Mouse (Mus musculus): ENCODE data around the gene Galnt18.
A peak's percentile ranks its signal among the peaks of the same experiment; 100 is the strongest.

The Galnt18 gene

DNA sequence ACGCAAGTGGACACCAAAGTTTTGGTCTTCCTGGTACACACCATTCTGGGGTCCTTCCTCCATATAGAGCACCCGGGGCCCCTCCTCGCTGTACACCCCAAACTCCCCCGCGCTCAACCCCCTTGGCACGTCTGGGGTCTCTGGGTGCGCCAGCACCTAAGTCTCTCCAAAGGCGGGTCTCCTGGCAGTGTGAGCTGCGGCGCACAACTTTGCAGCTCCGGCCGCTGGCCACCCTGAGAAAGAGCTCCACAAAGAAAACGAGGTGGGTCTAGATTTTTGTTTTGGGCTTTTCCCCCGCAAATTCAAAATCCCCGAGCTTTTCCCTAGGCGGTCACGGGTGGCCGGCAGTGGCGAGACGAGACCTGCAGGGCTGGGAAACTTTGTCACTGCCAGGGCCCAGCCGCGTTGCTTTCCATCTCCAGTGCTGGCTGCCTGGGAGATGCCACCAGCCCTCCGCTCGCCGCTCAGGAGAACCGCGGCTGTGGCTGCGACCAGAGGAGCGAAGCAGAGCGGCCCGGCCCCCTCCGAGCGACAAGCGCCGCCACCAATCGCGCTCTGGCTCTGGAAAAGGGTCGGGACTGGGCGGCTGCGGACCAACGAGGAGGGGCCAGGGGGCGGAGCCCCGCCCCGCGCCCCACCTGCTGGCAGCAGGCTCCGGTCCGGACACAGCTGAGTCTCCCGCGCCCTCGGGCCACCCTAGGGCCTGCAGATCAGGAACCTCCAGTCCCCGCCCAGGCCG, at the start of gene Galnt18:
Galnt18 (minus strand) TSS at position 474 of the 739 bp plus-strand sequence.
- peak; percentile 58 for DNase-seq (ENCODE audit: low spot score)

- no peak for DNase-seq (ENCODE audit: low spot score)
Measured at GRCm38 (mm10) chr7:111827337-111827736, 47.6 kb upstream of the Galnt18 start.

DNA sequence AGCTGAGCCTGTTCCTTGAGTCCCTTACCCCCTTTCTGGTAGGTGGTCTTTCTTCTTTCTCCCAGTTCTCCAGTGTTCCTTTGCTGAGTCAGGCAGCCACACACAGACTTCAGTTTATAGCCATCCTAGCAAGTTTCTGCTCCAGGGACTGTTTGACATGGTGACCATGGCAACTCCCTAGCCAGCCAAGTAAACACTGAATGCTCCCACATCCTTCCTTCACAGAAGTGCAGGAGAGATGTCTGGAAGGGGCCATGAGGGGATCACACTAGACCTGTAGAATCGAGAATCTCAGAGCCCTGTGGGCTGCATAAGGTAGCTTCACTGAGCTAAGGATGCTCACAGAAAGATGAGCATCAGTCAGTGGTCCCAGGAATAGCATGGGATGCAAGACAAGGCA, 33.3 kb upstream of the Galnt18 start:
- no peak for DNase-seq (ENCODE audit: low spot score)

DNA sequence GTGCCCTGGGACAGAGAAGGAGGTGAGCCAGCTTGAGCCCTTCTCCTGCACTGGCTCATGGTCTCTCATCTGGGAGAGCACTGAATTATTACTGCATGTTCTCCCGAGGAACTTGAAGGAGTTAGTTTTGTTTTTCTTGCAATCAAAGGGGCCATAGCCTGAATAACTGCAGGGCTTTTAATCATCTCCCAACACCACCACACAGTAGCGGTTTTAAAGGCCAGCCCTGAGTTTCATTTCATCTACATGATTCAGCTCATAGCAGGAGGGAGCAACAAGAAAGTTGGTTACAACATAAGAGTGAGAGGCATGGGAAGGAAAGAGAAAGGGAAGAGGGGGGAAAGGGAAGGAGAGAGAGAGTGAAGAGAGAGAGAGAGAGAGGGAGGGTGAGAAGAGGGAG, 31.3 kb upstream of the Galnt18 start:
- DNase-seq (ENCODE audit: low spot score): no peak

DNA sequence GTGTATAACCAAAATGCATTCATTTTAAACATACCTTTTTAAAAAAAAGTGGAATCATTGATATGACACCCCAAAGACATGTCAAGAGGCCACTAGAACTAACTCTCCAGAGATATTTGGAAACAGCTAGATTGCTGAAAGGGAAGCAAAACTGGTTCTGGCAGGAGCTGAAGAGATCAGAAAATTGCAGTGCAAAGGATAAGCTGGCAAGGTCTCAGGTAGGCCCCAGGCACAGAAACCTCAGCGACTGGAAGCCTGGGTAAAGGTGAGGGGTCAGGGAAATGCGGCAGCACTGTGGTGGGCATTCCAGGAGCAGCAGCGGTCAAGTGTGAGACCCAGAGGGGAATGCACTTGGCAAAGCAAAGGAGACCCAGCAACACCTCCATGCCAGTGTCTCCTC, 30.0 kb upstream of the Galnt18 start:
- DNase-seq (ENCODE audit: low spot score): no peak

- DNase-seq (ENCODE audit: low spot score): no peak
Measured at GRCm38 (mm10) chr7:111806083-111806482, 26.3 kb upstream of the Galnt18 start.

DNA sequence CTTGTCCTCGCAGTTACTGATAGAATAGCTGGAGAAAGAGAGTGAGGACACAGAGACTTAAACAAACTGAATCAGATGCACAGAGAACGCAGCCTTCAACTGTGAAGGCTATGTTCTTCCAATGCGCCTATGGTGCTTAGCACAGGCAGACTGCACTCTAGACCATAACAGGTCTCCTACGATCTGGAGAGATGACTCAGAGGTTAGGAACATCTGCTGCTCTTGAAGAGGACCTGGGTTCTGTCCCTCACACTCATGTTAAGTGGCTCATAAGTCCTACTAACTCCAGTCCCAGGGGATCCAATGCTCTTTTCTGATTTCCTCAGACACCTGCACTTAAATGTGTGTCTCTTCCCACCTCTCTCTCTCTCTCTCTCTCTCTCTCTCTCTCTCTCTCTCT, 24.9 kb upstream of the Galnt18 start:
- DNase-seq (ENCODE audit: low spot score): no peak

GRCm38 (mm10) chr7:111800785-111801184, 21.0 kb upstream of the Galnt18 start:
- no peak for DNase-seq (ENCODE audit: low spot score)

DNA sequence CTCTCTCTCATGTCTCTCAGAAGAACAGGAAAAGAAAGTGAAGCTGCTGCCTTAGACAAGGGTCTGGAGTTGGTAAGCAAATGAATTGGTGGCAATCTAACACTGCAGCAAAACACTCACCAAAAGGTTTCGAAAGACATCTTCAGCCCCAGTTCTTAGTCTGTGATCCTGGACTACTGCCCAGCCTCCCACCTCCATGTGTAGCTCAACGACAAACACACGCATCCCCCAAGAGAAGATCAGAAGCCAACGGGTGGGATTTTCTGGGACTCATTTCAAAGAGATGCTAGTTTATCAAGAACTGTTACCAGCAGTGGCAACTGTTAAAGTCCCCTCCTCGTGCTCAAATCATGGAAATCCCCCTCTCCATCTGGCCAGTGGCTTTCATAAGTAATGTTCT, 20.3 kb upstream of the Galnt18 start:
- DNase-seq (ENCODE audit: low spot score): no peak

DNA sequence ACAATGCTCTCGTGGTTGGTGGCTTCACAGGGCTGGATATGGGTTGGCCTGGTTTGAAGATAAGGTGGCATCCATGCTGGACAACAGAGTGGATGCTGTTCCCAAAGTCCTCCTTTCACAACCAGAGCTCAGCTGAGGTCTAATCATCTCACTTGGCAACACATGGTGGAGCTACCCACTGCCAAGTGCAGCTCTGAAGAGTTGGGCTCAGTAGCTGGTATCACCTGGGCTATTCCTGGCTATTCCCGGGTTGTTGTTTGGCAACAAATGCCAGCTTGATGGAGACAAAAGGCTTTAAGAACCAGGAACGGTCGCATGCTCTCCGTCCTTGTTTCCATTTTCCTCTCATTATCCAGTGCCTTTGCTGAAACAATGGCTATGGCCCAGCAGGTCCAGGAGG, 19.2 kb upstream of the Galnt18 start:
- DNase-seq (ENCODE audit: low spot score): no peak

DNA sequence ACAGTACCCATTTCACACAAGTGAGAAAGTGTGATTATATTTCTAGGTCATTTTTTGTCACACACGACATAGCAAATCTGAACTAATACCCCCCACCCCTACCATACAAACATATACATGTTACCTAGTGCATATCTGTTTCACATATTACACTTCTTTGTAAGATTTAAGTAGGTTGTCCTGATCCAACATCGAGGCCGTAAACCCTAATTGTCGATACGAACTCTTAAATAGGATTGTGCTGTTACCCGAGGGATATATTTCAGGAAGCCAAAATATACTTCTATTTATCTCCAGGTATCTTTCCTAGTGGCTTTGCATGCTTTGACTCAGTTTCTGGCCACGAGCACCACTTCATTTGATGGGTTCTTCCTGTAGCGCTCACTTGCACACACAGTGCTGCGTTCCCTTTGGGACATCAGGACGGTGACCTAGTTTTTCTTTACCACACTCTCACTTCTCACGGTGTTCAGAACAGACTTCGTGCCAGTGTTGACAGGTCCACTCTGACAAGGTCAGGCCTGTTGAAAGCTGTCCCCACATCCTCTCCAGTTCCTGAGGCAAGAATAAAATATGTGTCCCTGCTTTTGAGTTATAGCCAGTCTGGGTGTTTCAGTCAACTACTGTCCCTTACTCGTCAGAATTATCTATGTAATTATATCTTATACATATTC, 17.7 kb upstream of the Galnt18 start:
- DNase-seq (ENCODE audit: low spot score): no peak

GRCm38 (mm10) chr7:111795059-111795458, 15.3 kb upstream of the Galnt18 start:
- no peak for DNase-seq (ENCODE audit: low spot score)

DNA sequence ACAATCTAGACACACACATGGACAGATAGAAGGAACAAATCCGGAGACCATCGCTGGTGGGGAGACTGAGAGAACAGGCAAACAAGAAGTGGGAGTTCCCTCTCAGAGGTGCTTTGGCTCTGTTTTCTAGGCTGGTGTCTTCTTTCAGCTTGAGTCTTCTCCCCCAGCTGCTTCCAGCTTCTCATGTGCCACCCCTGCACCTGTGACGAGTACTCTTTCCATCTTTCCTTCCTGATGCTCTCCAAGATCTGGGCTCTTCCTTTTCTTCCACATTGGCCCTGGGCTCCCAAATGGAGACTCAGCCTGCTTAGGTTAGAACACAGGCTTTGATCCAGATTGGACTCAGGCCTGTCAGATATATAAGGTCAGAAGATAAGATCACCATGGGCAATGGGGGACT, 12.4 kb upstream of the Galnt18 start:
- no peak for DNase-seq (ENCODE audit: low spot score)

GRCm38 (mm10) chr7:111791347-111791746, 11.6 kb upstream of the Galnt18 start:
- DNase-seq (ENCODE audit: low spot score): no peak

GRCm38 (mm10) chr7:111787921-111788320, 8.1 kb upstream of the Galnt18 start:
- no peak for DNase-seq (ENCODE audit: low spot score)

GRCm38 (mm10) chr7:111785478-111785877, 5.7 kb upstream of the Galnt18 start:
- DNase-seq (ENCODE audit: low spot score): peak; percentile 63

DNA sequence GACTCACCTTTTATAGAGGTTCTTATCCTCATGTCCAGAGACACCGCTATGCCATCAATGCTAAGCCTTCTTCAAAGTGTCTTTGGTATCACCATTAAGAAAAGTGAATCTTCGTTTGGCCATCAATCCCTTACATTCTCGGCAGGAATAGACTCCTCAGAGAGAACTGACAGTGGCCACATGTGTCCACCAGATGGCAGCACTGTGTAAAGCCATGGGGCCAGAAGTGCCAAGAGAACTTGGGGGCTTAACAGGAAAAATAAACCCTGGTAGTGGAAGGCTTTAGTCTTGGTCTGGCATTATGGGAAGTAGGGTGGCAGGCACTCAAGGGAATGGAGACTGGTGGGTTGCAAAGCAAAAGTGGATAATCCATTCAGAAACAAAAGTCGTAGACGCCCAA, 2.3 kb upstream of the Galnt18 start:
- peak; percentile 59 for DNase-seq (ENCODE audit: low spot score)

- DNase-seq (ENCODE audit: low spot score): no peak
Measured at GRCm38 (mm10) chr7:111781316-111781715, 1.5 kb upstream of the Galnt18 start.

DNA sequence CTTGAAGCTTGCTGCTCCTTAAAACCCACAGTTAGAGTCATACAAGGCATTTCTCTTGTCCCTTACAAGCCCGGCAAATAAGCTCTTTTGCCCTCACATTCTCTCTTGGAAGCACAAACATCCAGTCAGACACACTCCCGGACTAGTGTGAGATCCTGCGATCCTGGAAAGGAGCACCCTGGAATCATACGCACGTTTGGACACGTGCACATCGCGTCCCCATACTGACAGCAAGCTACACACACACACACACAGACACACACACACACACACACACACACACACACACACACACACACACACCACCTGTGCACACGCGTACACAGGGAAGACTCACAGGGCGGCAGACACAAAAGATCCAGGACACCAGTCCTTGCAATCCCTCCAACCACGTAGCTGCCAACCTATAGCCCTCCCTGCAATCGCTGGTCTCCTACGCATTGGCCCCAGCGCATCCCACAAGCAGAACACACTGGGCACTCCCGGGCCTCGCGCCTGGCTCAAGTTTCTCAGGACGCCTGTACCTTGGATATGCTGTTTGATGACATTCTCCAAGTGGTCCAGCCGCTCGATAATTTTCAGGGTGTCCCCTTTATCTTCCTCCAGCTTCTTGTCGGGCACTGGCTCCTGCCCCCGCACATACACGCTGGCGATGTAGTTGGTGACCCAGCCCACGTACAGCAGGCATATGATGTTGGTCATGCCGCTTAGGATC, 831 bp downstream of the Galnt18 start:
- DNase-seq (ENCODE audit: low spot score): no peak

GRCm38 (mm10) chr7:111778212-111778611, 1.6 kb downstream of the Galnt18 start:
- no peak for DNase-seq (ENCODE audit: low spot score)

DNA sequence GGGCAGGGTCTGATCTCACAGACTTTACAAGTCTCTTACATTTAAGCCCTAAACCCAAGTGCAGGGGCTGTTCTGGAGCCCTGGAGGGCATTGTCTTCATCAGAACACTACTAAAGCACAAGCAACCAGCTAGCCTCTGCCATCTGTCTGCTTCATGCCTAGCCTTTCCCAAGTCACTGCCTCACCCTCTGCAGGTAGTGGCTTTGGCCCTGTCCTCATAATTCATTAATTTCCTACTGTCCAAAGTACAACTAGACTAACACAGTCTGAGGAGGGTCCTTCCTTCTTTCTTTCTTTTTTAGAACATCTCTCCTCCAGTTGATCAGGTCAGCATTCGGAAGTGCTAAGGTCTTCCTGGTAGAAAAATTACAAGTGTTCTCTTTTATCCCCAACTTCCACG, 2.6 kb downstream of the Galnt18 start:
- DNase-seq (ENCODE audit: low spot score): no peak

DNA sequence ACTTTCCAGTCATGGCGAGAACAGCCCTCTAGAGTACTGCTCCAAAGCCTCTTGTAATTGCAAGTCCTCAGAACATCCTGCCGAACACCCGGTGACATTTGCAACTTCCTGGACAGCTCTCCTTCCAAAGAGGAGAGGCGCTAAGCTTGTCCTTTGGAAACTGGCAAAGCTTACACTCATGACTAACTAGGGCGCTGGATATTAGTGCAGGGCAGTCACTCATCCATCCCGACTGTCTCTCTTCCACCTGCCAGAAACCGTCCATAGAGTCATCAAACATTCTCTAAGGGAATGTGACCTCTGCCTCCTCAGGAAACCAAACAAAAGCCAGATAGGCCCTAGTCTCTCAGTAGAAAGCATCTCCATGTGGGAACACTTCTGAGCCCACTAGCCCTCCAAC, 3.6 kb downstream of the Galnt18 start:
- no peak for DNase-seq (ENCODE audit: low spot score)

- no peak for DNase-seq (ENCODE audit: low spot score)
Measured at GRCm38 (mm10) chr7:111772398-111772797, 7.4 kb downstream of the Galnt18 start.

Data from layer of hippocampus, adult 9-10 months (tissue).